ENCODE assay signal across 28 mouse cellular contexts in the genomic region with DNA sequence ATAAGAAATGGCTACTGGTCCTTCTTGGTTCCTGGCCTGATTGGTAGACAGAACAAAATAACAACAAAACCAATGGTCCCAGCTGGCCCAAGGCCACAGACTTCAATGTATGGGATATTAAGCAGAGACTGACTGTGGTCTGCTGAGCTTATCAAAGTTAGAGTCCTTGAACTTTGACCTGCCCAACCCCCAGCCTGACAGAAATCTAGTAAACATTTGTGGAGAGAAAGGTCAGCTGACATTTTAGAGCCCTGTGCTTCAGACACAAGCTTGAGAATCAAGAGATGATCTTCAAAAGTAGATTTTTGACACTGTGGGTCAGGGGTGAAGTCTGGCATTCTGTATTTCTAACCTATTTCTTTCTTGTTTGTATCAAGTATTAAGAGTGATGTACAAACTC. TPM values are rescaled to one million over a fixed set of nuclear protein-coding genes. Genes with fewer than 3 reads are reported as not detected.
A peak's percentile ranks its signal among the peaks of the same experiment; 100 is the strongest.
DNase-seq lines count a peak whose midpoint lies in the region; ATAC-seq and TF ChIP-seq lines count a peak whose summit lies in the region.
"Had no signal": no experiment of that assay in that cellular context is flagged by ENCODE, and none has a peak within 500 bp of the region (broad histone marks: within the 10 kb centered on the region; RNA-seq: fewer than 3 reads in every experiment).

No protein-coding gene starts in this region.

- H3K4me1 ChIP-seq in kidney, embryonic 15.5 days, result peaks cover 15% of the 10 kb centered on the region
- H3K4me1 ChIP-seq in midbrain, embryonic 11.5 days (ENCODE audit: control insufficient read depth, insufficient read depth, low read length), result peaks cover 3% of the 10 kb centered on the region; the same call in 1 of the 2 replicates
- peaks cover 9% of the 10 kb centered on the region for H3K4me1 ChIP-seq in midbrain, embryonic 13.5 days (replicated peaks)
- H3K4me1 ChIP-seq in liver, embryonic 14.5 days (replicated peaks; ENCODE audit: control insufficient read depth in 2 of 2, insufficient read depth in 2 of 2, low read length in 1 of 2), result peaks cover 0 to 8% of the 10 kb centered on the region in 2 experiments; a peak in 2 of 4 replicates
- H3K4me1 ChIP-seq in limb, embryonic 10.5 days, result peaks cover 34% of the 10 kb centered on the region

- no peak overlapping the region for H3K27ac ChIP-seq in kidney, embryonic 15.5 days
- H3K27ac ChIP-seq in midbrain, embryonic 11.5 days (ENCODE audit: low read depth, low read length), result no peak overlapping the region
- H3K27ac ChIP-seq in midbrain, embryonic 13.5 days, result no peak overlapping the region
- H3K27ac ChIP-seq in liver, embryonic 14.5 days, result no peak overlapping the region
- H3K27ac ChIP-seq in limb, embryonic 10.5 days, result no peak overlapping the region
- H3K27ac ChIP-seq: embryonic facial prominence, embryonic 13.5 days; forebrain, embryonic 12.5 days; hindbrain, postnatal 0 days; stomach, embryonic 15.5 days had no signal

- TF ChIP-seq EP300 in liver, embryonic 14.5 days (IDR thresholded peaks at IDR 0.05; ENCODE audit: low read depth), result no peak

- H3K4me3 ChIP-seq in kidney, embryonic 15.5 days (replicated peaks), result no peak overlapping the region
- H3K4me3 ChIP-seq in midbrain, embryonic 11.5 days (ENCODE audit: low read depth, low read length), result no peak overlapping the region
- H3K4me3 ChIP-seq in midbrain, embryonic 13.5 days (replicated peaks), result no peak overlapping the region
- no peak overlapping the region for H3K4me3 ChIP-seq in liver, embryonic 14.5 days (ENCODE audit: insufficient read depth in 1 of 2, low read depth in 2 of 2, low read length in 2 of 2)
- no peak overlapping the region for H3K4me3 ChIP-seq in limb, embryonic 10.5 days
- H3K4me3 ChIP-seq: embryonic facial prominence, embryonic 13.5 days; erythroblast, embryonic 14.5 days; forebrain, embryonic 12.5 days; heart, embryonic 12.5 days; stomach, embryonic 15.5 days had no signal

- ATAC-seq in kidney, embryonic 15.5 days (replicated peaks; ENCODE audit: low FRiP score), result no peak
- no peak for ATAC-seq in midbrain, embryonic 11.5 days (ENCODE audit: low FRiP score)
- ATAC-seq in midbrain, embryonic 13.5 days, result no peak
- ATAC-seq in liver, embryonic 14.5 days (ENCODE audit: insufficient read depth), result no peak
- ATAC-seq: hindbrain, postnatal 0 days; intestine, embryonic 16.5 days; Patski had no signal

- peak; percentile 24 for DNase-seq in kidney, adult 18-20 months
- peak; percentile 12 for DNase-seq in midbrain, embryonic 11.5 days (ENCODE audit: low spot score, missing footprints)
- peak in 1 of 3 experiments; percentile 18 for DNase-seq in liver, embryonic 14.5 days (ENCODE audit: low read depth in 3 of 3, low spot score in 3 of 3)
- DNase-seq in cerebellum, adult 8-10 months, result no peak
- no peak for DNase-seq in frontal cortex, postnatal 36 days (ENCODE audit: low spot score in 2 of 2)
- DNase-seq in limb, embryonic 10.5 days (ENCODE audit: low spot score), result no peak
- DNase-seq: cerebellum, adult 11-12 months; cerebellum, postnatal 14 days; embryo, embryonic 11 days; gastrocnemius, postnatal 14 days; heart, adult 11 months; heart, postnatal 10 days; left cerebral cortex, postnatal 4 days; thymus, postnatal 36 days had no signal

- H3K4me2 ChIP-seq in kidney, embryonic 15.5 days, result no peak overlapping the region
- H3K4me2 ChIP-seq in midbrain, embryonic 11.5 days, result no peak overlapping the region
- H3K4me2 ChIP-seq in midbrain, embryonic 13.5 days (replicated peaks), result no peak overlapping the region
- peak overlapping the region; percentile 26 for H3K4me2 ChIP-seq in liver, embryonic 14.5 days (ENCODE audit: low read depth)
- H3K4me2 ChIP-seq: embryonic facial prominence, embryonic 13.5 days; forebrain, embryonic 12.5 days; heart, embryonic 12.5 days; stomach, embryonic 15.5 days had no signal

- no peak for TF ChIP-seq CTCF in liver, embryonic 14.5 days (IDR thresholded peaks at IDR 0.05; ENCODE audit: low read depth)

- no peaks in the 10 kb centered on the region for H3K27me3 ChIP-seq in kidney, embryonic 15.5 days
- no peaks in the 10 kb centered on the region for H3K27me3 ChIP-seq in midbrain, embryonic 11.5 days (ENCODE audit: control insufficient read depth, insufficient read depth, low read length)
- H3K27me3 ChIP-seq in midbrain, embryonic 13.5 days, result peaks cover 6% of the 10 kb centered on the region
- no peaks in the 10 kb centered on the region for H3K27me3 ChIP-seq in liver, embryonic 14.5 days (ENCODE audit: control insufficient read depth, insufficient read depth, low read length)
- no peaks in the 10 kb centered on the region for H3K27me3 ChIP-seq in limb, embryonic 10.5 days (ENCODE audit: low read depth, poor library complexity, severe bottlenecking)
- H3K27me3 ChIP-seq: embryonic facial prominence, embryonic 13.5 days; heart, embryonic 12.5 days; Patski; stomach, embryonic 15.5 days had no signal

- no peaks in the 10 kb centered on the region for H3K36me3 ChIP-seq in kidney, embryonic 15.5 days
- no peaks in the 10 kb centered on the region for H3K36me3 ChIP-seq in midbrain, embryonic 11.5 days (ENCODE audit: control insufficient read depth, insufficient read depth, low read length)
- no peaks in the 10 kb centered on the region for H3K36me3 ChIP-seq in midbrain, embryonic 13.5 days
- H3K36me3 ChIP-seq in liver, embryonic 14.5 days (replicated peaks; ENCODE audit: control insufficient read depth, insufficient read depth, low read depth), result no peaks in the 10 kb centered on the region
- H3K36me3 ChIP-seq in limb, embryonic 10.5 days, result peaks cover 6% of the 10 kb centered on the region; the same call in 1 of the 2 replicates
- H3K36me3 ChIP-seq: forebrain, embryonic 12.5 days; G1E; heart, embryonic 12.5 days; stomach, embryonic 15.5 days had no signal

- H3K9ac ChIP-seq in kidney, embryonic 15.5 days, result no peak overlapping the region
- no peak overlapping the region for H3K9ac ChIP-seq in midbrain, embryonic 11.5 days (ENCODE audit: low read length)
- no peak overlapping the region for H3K9ac ChIP-seq in midbrain, embryonic 13.5 days (replicated peaks)
- H3K9ac ChIP-seq in liver, embryonic 14.5 days (replicated peaks), result no peak overlapping the region
- H3K9ac ChIP-seq: embryonic facial prominence, embryonic 13.5 days; forebrain, embryonic 12.5 days; heart, embryonic 12.5 days; stomach, embryonic 15.5 days had no signal

- H3K9me3 ChIP-seq in kidney, embryonic 15.5 days (replicated peaks), result no peaks in the 10 kb centered on the region
- H3K9me3 ChIP-seq in midbrain, embryonic 11.5 days (ENCODE audit: control insufficient read depth, low read length), result no peaks in the 10 kb centered on the region
- no peaks in the 10 kb centered on the region for H3K9me3 ChIP-seq in midbrain, embryonic 13.5 days
- H3K9me3 ChIP-seq in liver, embryonic 14.5 days (ENCODE audit: control insufficient read depth, low read length), result no peaks in the 10 kb centered on the region
- H3K9me3 ChIP-seq in limb, embryonic 10.5 days (replicated peaks), result no peaks in the 10 kb centered on the region
- H3K9me3 ChIP-seq: embryonic facial prominence, embryonic 13.5 days; forebrain, embryonic 12.5 days; heart, embryonic 12.5 days; stomach, embryonic 15.5 days had no signal

RNA-seq across cellular contexts. Expression of a gene that starts 1.7 kb away (rescaled TPM):
- 5.6 and 6.2 TPM in 2 replicates for polyA plus RNA-seq in kidney, embryonic 15.5 days (2015; fragmentation: Nextera tagmentation; extraction: Ambion mirVana)
- polyA plus RNA-seq in midbrain, embryonic 11.5 days (2014; fragmentation: Nextera tagmentation; extraction: Ambion mirVana), result 2.9 and 3.5 TPM in 2 replicates
- polyA plus RNA-seq in midbrain, embryonic 13.5 days (2015; fragmentation: Nextera tagmentation; extraction: Ambion mirVana), result 1.2 and 1.3 TPM in 2 replicates
- polyA plus RNA-seq in liver, embryonic 14.5 days (2012; rRNA removed), result 2.2 and 2.5 TPM in 2 replicates
- 3.1 and 3.5 TPM in 2 replicates for polyA plus RNA-seq in liver, embryonic 14.5 days (2014; fragmentation: Nextera tagmentation; extraction: Ambion mirVana)
- 22.0 and 24.9 TPM in 2 replicates for polyA plus RNA-seq in limb, embryonic 10.5 days (2016; fragmentation: Nextera tagmentation; extraction: Ambion mirVana)
- polyA plus RNA-seq: G1E had no signal

RNA-seq across cellular contexts. Expression of a gene that starts 28.2 kb away (rescaled TPM):
- polyA plus RNA-seq in kidney, embryonic 15.5 days (2015; fragmentation: Nextera tagmentation; extraction: Ambion mirVana), result not detected in 2 replicates
- not detected in 2 replicates for polyA plus RNA-seq in midbrain, embryonic 11.5 days (2014; fragmentation: Nextera tagmentation; extraction: Ambion mirVana)
- polyA plus RNA-seq in midbrain, embryonic 13.5 days (2015; fragmentation: Nextera tagmentation; extraction: Ambion mirVana), result not detected in 2 replicates
- not detected in 2 replicates for polyA plus RNA-seq in liver, embryonic 14.5 days (2012; rRNA removed)
- not detected in 2 replicates for polyA plus RNA-seq in liver, embryonic 14.5 days (2014; fragmentation: Nextera tagmentation; extraction: Ambion mirVana)
- not detected in 2 replicates for polyA plus RNA-seq in limb, embryonic 10.5 days (2016; fragmentation: Nextera tagmentation; extraction: Ambion mirVana)
- polyA plus RNA-seq: embryonic facial prominence, embryonic 13.5 days; erythroblast, embryonic 14.5 days; forebrain, embryonic 12.5 days; G1E; heart, embryonic 12.5 days; hindbrain, embryonic 11.5 days; hindbrain, postnatal 0 days; intestine, embryonic 16.5 days; midbrain, postnatal 0 days; neural tube, embryonic 14.5 days; Patski; stomach, embryonic 15.5 days had no signal

RNA-seq across cellular contexts. Expression of a gene that starts 29.5 kb away (rescaled TPM):
- 24.1 and 26.1 TPM in 2 replicates for polyA plus RNA-seq in kidney, embryonic 15.5 days (2015; fragmentation: Nextera tagmentation; extraction: Ambion mirVana)
- 6.8 and 8.2 TPM in 2 replicates for polyA plus RNA-seq in midbrain, embryonic 11.5 days (2014; fragmentation: Nextera tagmentation; extraction: Ambion mirVana)
- 2.4 and 2.5 TPM in 2 replicates for polyA plus RNA-seq in midbrain, embryonic 13.5 days (2015; fragmentation: Nextera tagmentation; extraction: Ambion mirVana)
- 0.52 and 0.64 TPM in 2 replicates for polyA plus RNA-seq in liver, embryonic 14.5 days (2012; rRNA removed)
- 1.1 and 1.3 TPM in 2 replicates for polyA plus RNA-seq in liver, embryonic 14.5 days (2014; fragmentation: Nextera tagmentation; extraction: Ambion mirVana)
- polyA plus RNA-seq in limb, embryonic 10.5 days (2016; fragmentation: Nextera tagmentation; extraction: Ambion mirVana), result 9.7 and 22.3 TPM in 2 replicates
- polyA plus RNA-seq: erythroblast, embryonic 14.5 days; G1E; Patski had no signal

Comparison
In these comparisons a context has a peak if more than half of its experiments do, and no peak if none do; other contexts are left out.
1. DNase-seq: peak in kidney, adult 18-20 months (single experiment) and midbrain, embryonic 11.5 days (single experiment); none in cerebellum, adult 8-10 months (single experiment), frontal cortex, postnatal 36 days (0 of 2) and limb, embryonic 10.5 days (single experiment).